Mouse (Mus musculus) telencephalon, adult 2 months (tissue): ENCODE measurements at regions not wholly inside any gene's neighbourhood (a gene's known extent, or its start where the extent isn't known, plus 50 kb on each side); places are given as distances from the start of the nearest gene placed in this dataset.

Experiments used
- DNase-seq: peaks from one replicate; pipeline ENCODE4 v3.0.0-alpha.2; 2011; ENCODE audit warnings: low read depth, low spot score

GRCm38 (mm10) chr2:172770606-172771005 is 169.5 kb downstream of the Bmp7 start:
- no peak for DNase-seq

DNA sequence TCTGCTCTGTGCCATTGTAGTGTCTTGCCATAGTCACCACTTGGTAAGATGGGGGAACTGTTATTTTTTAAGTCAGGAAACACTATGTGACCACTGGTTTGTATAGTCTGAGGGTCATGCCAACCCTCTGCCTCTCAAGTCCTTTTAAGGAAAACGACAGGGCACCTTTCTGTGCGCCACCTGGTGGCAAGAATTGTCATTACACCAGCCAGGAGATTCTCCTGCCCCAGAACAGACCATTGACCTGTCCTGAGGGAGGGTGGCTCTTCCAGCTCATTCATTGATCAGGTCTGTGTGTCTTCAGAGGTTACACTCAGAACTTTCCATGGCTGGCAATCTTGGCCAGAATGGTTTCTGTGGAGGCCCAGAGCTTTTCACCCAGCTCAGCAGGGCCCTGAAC is 166.9 kb downstream of the Bmp7 start:
- no peak for DNase-seq

DNA sequence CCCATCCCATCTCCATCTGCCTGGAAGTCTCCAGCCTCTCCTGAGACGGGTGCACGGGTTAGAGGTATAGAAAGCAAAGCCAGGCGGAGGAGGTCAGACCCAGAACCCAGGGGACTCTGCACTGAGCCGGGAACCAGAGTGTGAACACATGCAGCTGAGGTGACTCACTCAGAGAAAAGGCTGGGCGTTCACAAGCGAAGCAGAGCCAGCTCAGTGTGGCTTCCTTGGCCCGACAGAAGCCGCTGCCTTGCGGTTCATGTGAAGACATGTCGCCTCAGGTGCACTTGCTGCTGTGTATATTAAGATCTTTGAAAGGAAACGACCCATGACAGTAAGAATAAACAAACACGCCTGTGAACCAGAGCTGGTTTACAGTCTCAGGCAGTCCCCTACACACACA is 163.6 kb downstream of the Bmp7 start:
- no peak for DNase-seq

- DNase-seq, result no peak
Measured at GRCm38 (mm10) chr2:172777774-172778173, 162.3 kb downstream of the Bmp7 start.

- no peak for DNase-seq
Measured at GRCm38 (mm10) chr2:172779096-172779495, 161.0 kb downstream of the Bmp7 start.

DNA sequence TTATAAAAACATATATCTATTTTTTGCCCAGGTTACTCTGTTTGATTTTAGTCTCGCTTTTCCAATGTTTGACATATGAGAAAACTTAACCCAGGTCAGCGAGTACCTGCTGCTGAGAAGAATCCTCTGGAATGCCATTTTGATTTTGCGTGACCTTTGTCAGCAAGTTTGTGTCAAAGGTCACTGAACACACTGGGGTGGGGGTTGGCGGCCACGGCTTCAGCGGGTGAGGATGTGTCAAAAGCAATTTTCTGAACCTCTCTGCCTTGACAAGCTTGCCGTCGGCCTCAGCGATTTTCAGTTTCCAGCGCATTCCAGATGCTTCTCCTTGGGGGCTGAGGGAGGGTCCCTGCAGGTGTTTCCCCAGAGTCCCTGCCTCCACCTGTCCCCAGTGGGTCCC is 157.4 kb downstream of the Bmp7 start:
- DNase-seq, result no peak

- no peak for DNase-seq
Measured at GRCm38 (mm10) chr2:172786297-172786696, 153.8 kb downstream of the Bmp7 start.

DNA sequence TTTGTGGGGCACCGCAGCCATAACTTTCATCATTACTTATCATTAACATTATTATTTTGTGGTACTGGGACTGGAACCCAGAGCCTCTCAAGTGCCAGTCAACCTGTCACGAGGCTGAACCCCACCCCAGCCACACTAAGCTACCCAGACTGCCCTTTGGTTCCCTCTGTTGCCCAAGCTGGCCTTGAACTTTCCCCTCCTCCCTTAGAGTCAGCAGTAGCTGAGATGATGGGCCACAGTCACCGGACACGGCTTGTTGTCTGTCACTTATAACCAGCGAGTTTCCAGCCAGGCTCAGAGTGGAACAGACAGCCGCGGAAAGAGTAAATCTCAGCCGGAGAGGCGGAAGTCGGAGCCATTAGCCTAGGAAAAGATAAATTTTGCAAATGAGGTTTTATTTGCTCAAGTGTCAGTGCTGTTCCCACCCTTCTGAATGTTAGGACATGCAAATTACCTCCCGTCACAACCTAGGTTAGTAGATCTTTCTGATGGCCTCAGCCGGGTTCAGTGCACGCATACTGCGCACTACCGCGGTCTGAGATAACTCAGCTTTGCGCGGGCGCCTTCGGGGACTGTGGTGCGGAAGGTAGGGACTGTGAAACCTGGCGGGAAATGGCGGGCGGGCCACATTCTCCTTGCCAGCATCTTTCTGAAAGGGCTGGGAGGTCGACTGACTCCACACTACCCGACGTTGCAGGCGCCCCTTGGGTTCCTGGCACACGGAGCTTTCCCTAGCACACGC is 152.7 kb downstream of the Bmp7 start:
- no peak for DNase-seq

- DNase-seq, result no peak
Measured at GRCm38 (mm10) chr2:172789260-172789659, 150.9 kb downstream of the Bmp7 start.

DNA sequence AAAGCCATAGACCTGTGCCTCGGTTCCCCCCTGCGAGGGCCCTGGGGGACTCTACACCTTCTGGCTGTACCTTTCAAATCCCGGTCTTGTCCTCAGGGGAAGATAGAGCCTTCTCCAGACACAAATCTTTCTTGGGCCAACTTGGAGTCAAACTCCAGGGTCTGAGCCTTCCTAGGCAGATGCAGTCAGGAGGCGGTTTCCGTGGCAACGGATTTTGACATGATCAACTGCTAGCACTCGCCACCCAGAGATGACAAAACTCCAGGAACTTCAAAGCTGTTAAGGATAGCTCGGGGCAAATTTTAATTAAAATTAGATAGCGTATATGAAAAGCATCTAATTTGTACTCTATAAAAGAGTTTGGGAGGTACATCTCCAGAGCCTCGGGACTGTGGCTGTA is 147.6 kb downstream of the Bmp7 start:
- DNase-seq, result no peak

- no peak for DNase-seq
Measured at GRCm38 (mm10) chr2:172793991-172794390, 146.1 kb downstream of the Bmp7 start.

- no peak for DNase-seq
Measured at GRCm38 (mm10) chr2:172794771-172795170, 145.3 kb downstream of the Bmp7 start.

GRCm38 (mm10) chr2:172796104-172796503 is 144.0 kb downstream of the Bmp7 start:
- no peak for DNase-seq

DNA sequence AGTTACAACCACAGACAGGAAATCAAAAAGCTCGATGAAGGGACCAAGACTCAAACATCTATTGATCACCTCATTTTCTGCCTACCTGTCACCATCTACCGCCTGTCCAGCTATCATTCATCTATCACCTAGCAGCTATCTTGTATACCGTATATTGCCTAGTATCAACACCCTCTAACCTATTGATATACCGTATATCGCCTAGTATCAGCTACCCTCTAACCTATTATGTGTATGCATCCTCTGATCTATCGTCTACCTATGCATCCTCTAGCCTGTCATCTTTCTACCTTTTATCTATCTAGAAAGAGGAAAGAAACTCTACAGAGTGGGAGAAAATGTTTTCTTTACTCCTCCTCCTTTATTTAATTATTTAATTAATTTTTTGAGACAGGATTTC is 143.2 kb downstream of the Bmp7 start:
- no peak for DNase-seq

- DNase-seq, result no peak
Measured at GRCm38 (mm10) chr2:172799951-172800350, 140.2 kb downstream of the Bmp7 start.

GRCm38 (mm10) chr2:172800801-172801200 is 139.3 kb downstream of the Bmp7 start:
- no peak for DNase-seq

DNA sequence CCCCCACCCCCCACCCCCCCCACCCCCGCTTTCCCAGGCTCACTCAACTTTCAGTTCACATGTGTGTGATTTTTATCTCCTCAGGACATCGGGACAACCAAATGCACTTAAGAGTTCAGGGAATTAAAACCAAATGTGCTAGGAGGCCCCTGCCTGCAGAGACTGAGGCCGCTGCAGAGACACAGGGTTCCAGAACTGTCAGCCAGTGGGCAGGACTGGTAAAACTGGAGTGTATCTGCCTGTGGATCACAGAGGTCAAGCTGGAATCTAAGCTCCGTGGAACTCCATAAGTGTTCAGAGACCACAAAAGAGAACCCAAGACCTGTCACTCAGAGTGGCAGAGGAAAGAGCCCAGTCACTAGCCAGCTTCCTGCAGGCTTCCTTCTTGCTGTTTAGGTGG is 138.3 kb downstream of the Bmp7 start:
- DNase-seq, result no peak

- DNase-seq, result no peak
Measured at GRCm38 (mm10) chr2:172807446-172807845, 132.7 kb downstream of the Bmp7 start.

DNA sequence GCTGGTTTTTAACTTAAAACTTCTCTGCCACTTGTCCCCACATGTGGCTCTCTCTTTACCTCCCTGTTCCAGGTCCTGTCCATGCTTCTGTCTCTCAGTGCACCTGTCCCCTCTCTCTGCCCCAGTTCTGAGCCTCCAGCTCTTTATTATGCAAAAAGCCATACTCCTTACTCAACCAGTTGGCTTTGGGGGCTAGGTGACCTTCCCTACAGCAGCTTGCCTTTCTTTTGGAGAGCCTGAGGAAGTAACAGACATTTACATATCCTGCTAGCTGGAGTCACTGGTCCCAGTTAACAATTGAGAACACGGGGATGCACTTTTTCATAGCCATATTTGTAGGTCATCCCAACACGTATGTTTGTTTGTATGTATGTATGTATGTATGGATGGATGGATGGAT is 130.8 kb downstream of the Bmp7 start:
- no peak for DNase-seq

DNA sequence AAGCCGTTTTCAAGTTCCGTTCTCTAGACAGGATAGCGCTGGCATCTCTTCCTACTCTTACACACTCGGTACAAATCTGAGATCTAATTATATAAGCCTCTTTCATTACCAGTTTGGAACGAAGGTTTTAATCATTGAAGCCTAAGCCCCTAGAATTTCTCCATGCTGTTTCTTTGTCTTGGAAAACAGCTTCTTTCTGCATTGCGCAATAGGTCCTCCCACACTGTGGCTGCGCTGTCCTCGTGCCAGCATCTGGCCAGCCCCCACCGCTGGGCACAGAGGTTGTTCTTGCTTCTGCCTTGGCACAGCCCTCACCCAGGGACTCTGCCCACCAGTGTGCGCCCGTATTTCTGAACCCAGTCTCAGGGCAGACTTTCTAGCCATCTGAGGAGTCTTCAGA is 126.8 kb downstream of the Bmp7 start:
- DNase-seq, result no peak

GRCm38 (mm10) chr2:172813906-172814305 is 126.2 kb downstream of the Bmp7 start:
- no peak for DNase-seq

GRCm38 (mm10) chr2:172815146-172815545 is 125.0 kb downstream of the Bmp7 start:
- DNase-seq, result no peak

DNA sequence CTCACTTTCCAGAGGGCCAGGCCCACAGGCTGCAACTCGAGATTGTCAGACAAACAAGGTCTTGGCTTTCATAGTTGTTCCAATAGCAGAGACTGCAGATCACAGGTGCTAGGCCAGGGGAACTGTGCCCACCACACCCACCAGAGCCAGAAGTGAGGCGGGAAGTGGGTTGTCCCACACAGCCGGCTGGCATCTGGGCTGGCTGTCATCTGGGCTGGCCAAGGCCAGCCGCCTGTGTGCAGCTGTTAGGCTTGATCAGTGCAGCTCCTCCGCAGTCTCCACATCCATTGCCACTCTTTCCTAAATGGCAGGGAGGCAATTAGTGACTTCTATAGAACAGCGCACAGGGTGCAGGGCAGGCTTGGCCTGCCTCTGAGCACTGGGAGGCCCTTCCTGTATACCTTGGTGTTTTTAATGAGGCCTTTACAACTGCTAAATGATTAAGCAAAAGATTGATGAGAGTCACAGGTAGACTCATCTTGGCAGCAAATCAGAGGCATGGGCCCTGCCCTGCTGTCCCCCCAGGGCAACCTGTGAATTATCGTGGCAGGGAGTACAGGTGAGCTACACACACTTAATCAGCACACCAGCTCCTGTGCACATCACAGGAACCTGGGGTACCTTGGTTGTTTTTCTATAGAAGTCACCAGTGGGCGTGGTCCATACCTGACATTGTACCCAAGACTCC is 122.9 kb downstream of the Bmp7 start:
- DNase-seq, result no peak
